Mouse (Mus musculus): Measurements from ENCODE around the gene Mtmr1. TPM values are rescaled to one million over a fixed set of nuclear protein-coding genes. Genes with fewer than 3 reads are reported as not detected.
"Not testable (repeated sequence)": the region's sequence is repeated elsewhere in the genome, so short reads cannot be mapped to it uniquely, and the experiment has no call there.

Mtmr1 gene
- 10 to 100 TPM; 22.7 to 25.3 TPM for total RNA-seq (2021)
- long read RNA-seq, experiment 1, full-length matches to known transcripts = 11 of 36 reads
- long read RNA-seq, experiment 1, partial matches to known transcripts = 6 of 36 reads
- long read RNA-seq, experiment 1, other reads (novel, unspliced or antisense) = 19 of 36 reads
- long read RNA-seq, experiment 2, full-length matches to known transcripts = 5 of 37 reads
- long read RNA-seq, experiment 2, partial matches to known transcripts = 2 of 37 reads
- long read RNA-seq, experiment 2, other reads (novel, unspliced or antisense) = 30 of 37 reads

DNA sequence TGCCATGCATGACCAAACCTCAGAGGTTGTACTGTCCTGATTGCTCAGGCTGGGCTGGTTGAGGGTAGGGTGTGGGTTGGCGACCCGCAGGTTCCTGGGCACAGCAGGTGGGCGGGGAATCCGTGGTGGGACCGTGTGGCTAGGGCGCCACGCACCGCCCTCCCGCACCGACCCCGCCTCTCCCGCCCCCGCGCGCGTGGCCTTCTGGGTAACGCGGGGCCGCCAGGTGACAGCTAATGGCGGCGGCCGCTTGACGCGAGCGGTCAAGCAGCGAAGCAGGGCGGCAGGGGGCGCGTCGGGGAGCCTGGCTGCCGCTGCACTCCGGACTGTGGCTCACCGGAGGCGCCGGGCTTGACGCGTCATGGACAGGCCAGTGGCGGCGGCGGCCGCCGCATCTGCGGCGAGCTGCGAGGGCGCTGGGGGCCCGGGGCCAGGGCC, at the start of gene Mtmr1:
Mtmr1 (plus strand) TSS at position 207 of the 438 bp plus-strand sequence.
- DNase-seq (ENCODE audit: low spot score in 2 of 2) = peak; percentile 50 to 77

DNA sequence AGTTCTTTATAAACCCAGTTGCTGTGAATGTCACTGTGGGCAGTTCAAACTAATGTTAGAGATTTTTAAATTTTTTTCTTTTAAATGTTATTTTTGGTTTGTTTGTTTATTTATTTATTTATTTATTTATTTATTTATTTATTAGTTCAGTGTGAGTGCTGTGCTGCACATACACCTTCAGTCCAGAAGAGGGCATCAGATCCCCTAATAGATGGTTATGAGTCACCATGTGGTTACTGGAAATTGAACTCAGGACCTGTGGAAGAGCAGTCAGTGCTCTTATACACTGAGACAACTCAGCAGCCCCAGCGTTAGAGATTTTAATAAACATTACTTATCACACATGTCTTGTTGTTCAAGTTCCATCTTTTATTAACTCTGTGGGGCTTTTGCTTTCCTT, 12.5 kb upstream of the Mtmr1 start:
- no peak for DNase-seq (ENCODE audit: low spot score in 2 of 2)

DNA sequence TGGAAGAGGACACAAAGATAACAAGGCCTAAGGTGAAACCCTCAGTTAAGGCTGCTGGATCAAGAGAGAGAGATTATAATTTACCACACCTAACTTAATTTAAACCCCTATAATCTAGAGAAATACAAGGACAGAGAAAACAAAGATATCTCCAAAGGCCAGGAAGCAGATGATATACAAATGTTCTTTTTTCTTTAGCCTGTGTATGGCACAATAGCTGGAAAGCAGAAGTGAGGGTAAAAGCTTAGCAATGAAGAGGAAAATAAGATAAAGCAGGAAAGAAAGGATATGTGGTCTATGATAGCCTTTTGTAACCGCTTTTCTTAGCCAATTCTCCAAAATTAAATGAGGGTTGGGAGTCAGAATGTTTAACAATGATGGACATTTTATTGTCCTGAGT, 9.2 kb upstream of the Mtmr1 start:
- DNase-seq (ENCODE audit: low spot score in 2 of 2) = no peak

DNA sequence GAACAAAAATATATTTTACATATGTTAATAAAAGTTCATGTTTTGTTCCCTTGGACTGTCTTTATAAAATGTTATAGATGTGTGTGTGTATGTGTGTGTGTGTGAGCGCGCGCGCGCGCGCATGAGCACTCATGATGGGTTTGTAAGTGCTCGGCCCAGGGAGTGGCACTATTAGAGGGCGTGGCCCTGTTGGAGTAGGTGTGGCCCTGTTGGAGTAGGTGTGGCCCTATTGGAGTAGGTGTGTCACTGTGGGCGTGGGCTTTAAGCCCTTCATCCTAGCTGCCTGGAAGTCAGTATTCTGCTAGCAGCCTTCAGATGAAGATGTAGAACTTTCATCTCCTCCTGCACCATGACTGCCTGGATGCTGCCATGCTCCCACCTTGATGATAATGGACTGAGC, 2.8 kb upstream of the Mtmr1 start:
- DNase-seq (ENCODE audit: low spot score in 2 of 2) = not testable (repeated sequence)

DNA sequence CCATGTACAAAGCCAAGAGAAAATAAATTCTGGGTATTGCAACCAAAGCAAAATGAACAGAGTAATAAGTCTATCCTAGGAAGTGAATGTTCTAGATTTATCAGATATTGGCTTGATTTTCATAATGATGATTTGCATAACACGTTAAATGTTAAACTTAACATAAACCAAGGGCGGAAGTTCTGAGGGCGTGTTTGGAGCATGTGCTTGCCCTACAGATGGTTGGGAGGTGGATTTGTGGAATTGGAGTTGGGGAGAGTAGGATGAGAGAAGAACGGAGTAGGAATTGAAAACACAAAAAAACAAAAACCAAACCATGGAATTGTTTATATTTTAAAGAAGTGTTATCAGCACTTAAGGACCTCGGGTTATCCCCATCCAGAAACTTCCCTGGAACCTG, 498 bp upstream of the Mtmr1 start:
- no peak for DNase-seq (ENCODE audit: low spot score in 2 of 2)

DNA sequence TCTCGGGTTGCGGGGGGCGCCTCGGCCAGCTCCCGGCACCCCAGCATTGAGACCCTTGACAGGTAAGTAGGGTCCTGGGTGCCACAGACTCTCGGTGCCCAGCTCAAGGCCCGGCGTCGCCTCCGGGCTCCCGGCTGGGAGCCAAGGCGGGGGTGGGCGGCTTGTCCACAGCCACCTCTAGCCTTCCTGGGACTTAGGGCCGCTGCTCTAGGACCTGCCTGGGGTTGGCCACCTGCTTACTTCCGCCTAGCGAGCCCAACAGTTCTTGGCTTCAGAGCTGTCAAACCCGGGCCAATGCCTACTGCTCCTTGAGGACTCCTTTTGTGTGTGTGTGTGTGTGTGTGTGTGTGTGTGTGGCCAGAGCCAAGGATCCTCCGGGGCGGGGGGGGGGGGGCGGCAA, 451 bp downstream of the Mtmr1 start:
- DNase-seq (ENCODE audit: low spot score in 2 of 2) = peak in 1 of 2 experiments; percentile 16

DNA sequence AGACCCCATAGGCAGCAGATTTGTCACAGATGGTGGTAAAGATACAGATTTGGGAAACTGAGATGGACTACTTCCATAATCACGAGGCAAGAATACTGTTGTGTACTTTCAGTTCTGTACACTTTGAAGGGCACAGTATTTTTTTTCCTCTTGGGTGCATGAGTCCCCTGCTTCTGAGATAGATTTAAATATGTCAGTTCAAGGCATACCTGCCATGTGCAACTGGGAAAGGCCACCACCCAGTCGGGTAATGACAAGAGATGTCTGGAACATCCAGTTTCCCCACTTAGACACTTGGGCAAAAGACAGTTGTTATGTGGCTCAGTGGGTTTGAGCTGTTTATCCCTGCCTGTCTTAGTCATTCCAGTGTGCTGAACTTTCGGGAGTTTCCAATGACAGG, 950 bp downstream of the Mtmr1 start:
- DNase-seq (ENCODE audit: low spot score in 2 of 2) = no peak

DNA sequence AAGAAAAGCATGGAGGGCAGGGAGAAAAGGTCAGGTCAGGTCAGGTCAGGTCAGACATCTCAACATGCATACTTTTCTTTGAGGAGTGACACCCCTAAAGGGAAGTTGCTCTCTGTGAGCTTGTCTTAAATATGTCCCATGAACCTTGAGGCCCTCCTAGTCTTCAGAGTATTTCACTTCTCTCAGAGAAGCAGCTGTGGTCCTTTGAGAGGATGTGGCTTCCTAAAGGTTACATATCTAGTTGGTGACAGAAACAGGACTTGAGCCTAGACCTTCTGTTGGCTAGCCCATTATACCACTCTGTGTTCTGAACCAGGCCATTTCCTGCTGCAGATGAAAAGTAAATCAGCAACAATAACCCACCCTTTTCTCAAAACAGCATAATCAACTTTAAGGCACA, 2.4 kb downstream of the Mtmr1 start:
- no peak for DNase-seq (ENCODE audit: low spot score in 2 of 2)

DNA sequence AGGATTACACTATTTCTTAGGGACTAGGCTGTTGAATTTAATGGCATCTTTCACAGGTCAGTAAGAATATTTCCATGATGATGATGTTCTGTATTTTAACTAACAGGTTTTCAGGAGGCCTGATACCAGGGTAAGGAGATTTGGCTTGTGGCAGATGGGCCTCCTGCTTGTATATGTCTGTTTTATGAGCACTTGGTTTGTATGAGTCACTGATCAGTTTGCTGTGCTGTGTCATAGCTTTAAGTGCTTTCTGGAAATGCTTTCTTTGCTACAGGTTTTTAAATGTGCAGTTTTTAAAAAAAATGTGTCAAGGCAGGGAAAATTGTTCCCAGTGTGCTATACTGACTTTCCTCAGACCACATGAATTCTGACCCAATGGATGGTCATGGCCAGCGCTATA, 12.2 kb downstream of the Mtmr1 start:
- DNase-seq (ENCODE audit: low spot score in 2 of 2) = no peak

DNA sequence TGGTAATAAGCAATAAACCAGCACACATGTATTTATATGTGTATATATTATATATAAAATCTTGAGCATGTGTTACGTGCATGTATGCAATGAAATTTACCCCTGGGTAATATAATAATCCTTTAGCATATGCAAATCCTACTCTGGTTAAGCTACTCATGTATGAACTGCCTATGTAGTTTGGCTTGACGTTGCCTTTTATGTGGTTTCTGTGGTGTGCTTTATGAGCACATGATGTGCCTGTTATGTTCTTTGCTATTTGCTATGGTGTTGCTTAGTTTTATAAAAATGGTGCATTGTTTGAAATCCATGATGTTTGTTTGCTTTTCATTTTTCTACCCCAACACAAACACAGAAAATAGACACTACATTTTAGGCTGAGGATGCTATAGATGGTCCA, 13.9 kb downstream of the Mtmr1 start:
- no peak for DNase-seq (ENCODE audit: low spot score in 2 of 2)

DNA sequence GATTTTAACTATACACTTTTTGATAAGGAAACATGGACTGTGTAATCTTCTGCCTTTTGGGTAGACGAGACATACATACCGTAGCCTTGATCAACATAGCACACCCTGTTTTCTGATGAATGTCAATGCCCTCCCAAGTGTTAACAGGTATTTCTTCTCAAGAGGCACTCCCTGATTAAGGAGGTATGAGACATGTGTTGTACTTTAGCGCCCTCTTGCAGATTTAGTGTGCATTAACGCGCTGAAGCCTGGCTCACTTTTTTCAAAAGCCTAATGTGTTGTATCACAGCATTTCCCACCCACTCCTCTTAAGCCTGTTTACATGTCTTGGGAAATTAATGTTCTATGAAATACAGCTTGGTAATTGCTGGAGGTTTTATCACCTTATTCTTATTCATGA, 17.0 kb downstream of the Mtmr1 start:
- no peak for DNase-seq (ENCODE audit: low spot score in 2 of 2)

DNA sequence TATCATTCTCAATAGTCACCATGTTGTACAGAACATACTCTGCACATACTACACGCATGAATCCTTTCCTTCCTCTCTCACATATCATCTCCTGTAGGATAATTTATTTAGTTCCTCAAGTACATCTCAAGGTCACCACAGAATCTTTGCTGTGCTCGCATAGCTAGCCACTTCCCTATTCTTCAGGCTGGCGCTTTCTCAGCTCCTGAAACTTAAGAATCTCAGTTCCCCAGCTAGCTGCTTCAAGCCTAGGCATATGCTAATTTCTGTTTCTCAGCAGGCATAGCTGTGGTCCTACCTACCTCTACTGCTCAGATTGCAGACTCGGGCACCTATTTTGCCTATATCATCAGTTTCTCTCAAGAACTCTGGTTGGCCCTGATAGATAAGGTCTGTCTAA, 31.8 kb downstream of the Mtmr1 start:
- DNase-seq (ENCODE audit: low spot score in 2 of 2) = no peak

DNA sequence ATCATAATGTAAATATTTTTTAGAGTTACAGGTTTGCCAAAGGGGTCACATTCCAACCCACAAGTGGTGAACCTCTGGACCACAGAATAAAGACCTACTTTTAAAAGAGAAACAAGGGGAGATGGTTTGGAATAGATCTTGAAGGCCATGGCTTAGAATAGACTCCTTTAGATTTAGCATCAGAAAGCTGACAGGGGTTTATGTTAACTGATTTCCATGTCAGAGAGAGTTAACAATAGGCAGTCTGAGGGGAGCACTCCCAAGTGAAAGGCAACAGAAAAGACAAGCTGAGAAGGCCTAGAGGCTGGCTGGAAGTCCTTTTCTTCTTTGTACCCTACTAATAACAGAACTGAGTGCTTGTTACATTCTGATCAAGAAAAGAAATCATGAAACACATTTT, 41.7 kb downstream of the Mtmr1 start:
- no peak for DNase-seq (ENCODE audit: low spot score in 2 of 2)

DNA sequence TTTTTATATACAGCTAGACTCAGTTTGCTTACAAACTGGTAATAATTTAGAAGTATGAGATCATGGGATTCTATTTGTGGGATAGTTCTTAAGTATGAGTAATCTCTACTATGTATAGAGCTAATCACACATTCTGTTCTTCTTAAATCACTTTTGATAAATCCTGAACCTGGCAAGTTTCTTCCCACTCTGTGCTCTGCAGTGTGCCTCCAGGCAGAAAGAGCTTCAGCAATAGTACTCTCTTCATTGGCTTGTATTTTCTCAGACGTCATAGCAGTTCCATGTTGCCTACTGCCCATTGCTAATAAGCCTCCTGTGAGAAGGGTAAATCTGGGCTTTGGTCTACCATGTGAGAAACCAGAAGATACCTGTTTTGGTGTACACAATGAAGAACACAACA, 43.8 kb downstream of the Mtmr1 start:
- DNase-seq (ENCODE audit: low spot score in 2 of 2) = no peak

DNA sequence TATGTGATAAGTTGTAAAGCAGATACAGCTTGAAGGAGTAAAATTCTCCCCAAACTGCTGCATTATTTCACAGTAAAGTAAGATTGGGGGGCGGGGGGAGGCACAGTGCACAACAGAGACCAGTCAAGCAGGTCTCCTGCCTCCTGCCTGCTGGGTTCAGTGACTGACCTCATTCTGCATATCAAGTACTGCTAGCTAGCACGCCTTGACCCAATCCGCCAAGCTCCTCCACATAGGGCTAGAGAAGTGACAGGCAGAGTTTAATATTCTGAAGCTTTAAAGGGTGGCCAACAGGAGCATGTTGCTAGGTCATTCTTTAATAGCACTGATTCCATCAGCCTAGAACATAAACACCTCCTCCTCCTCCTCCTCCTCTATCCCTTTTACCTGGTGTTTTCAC, 48.2 kb downstream of the Mtmr1 start:
- DNase-seq (ENCODE audit: low spot score in 2 of 2) = no peak

DNA sequence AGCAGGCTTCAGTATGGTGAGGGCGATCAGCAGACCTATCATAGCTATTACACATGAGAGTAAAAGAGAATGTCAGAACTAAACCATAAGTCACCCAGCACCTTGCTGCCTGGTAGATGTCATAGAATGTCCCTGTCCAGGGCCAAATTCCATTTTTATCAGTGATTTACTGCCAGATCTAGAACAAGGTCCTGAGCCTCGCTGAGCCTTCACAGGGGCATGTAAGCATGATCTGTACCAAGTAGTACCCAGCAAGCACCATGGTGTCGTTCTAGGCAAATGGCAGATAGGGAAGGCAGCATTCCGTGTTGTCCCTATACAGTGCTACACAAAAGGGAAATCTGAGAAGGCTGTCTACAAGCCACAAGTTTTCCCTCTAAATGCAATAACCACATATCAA, 49.1 kb downstream of the Mtmr1 start:
- DNase-seq (ENCODE audit: low spot score in 2 of 2) = no peak

DNA sequence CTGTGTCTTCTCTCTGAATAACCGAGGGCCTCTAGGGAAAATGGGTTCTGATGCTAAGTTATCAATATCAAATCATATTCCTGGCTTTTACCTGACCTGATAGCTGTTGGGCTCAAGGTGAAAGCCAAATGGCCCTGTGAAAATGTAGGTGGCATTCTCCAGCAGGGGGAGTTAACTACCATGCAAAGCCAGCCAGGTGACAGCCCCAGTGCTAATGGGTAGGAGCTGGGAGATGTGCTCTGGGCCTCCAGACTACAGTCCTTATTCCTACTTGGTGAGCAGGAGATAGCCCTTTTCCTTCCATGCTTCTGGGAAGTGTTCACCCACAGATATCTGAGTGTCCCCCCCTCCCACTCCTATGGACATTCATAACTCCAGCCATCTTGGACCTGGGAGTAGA, 60.3 kb downstream of the Mtmr1 start:
- no peak for DNase-seq (ENCODE audit: low spot score in 2 of 2)

DNA sequence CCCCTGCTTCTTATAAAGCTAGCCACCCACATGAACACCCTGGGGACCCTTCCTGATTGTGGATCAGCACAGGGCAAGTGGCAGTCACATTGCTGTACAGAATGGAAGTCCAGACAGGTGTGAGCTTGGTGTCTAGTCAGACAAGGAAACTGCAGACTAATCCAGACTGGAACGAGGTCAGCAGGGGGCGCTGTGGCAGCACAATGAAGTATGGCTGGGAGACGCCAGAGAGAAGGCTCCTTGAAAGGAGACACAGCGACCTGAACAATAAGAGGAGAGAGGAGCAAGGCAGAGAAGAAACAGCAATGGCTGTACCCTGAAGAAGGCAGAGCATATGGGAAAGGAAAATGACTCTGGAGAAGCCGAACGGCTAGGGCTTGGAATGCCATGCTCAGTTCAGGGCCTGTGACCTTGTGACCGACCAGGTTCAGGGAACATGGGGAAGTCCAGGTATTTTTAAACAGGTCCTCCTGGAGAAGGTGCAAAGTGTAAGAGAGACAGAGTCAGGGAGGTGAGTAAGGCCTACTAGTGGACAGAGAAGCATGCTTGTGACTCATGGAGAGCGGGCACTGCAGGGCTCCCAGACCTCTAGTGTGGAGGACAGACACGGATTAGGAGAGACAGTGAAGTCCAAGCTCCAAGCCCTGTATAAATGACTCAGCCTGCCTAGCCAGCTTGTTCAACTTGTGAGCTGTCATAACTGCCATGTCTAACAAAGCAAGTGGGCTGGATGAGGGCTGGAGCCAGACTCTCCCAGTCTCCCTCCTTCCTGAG, 61.4 kb downstream of the Mtmr1 start:
- peak; percentile 52 to 78 for DNase-seq (ENCODE audit: low spot score in 2 of 2)

DNA sequence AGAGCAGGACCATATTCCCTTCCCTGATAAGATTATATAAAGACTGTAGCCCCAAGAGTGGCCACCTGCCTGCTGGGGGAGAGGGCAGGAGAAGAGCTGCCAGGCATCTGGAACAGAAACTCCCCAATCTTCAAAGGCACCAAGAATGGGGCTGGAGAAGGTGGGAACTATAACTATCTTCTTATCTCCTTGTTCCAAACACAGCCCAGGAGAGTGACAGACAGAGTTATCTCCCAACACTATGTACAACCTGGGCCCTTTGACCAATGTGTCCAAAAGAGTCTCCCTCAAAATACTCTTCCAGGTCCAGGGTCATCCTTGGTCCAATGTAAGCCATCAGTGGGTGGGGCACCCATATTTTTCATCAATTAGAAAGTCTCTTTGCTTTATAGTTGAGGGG, 62.9 kb downstream of the Mtmr1 start:
- DNase-seq (ENCODE audit: low spot score in 2 of 2) = no peak

DNA sequence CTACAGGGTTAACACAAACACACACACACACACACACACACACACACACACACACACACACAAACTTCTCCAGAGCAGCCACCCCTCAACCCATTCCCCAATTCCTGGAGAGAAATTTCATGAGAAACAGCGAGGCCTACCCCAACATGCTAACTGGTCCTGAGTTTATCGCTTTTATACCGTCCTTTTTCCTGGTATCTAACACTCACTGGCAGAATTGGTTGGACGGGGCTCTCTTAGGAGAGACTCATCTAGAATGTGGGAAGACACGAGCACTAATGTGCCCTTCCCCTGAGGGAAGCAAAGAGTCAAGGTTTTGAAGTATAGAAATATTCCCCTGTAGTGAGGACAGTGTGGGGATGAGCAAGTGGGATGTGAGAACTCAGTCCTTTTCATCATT, 66.3 kb downstream of the Mtmr1 start:
- DNase-seq (ENCODE audit: low spot score in 2 of 2) = no peak

DNA sequence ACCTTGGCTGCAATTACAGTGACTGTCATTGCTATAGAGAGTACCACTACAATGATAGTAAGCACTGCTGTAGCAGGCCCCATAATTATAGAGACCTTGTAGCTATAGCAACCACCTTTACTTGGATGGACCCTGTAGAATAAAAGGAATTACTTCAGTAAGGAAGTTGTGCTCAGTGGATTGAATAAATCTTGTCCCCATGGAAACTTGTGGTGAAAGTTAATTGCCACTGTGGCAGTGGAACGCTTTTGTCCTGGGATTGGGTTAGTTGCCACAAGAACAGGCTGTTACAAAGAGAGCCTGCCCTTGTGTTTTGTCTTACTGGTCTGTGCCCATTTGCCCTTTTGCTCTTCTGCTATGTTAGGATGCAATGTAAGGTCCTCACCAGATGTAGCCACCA, 69.9 kb downstream of the Mtmr1 start:
- DNase-seq (ENCODE audit: low spot score in 2 of 2) = no peak

DNA sequence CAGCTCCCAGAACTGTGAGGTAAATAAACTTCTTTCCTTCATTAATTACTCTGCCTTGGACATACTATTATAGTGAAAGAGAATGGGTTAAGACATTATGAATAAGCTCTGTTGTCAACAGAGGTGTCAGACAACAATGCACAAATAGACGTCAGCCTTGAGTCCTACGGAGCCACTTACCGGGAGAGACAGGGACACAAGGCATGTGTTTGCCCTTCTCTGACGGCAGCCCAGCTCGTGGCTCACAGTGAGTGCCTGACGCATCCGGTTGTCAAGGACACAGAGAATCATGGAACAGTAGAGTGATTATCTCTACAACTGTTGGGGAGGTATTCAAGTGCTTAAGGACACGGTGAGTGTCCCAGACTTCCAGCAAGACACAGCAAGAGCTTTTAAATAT, 70.3 kb downstream of the Mtmr1 start:
- no peak for DNase-seq (ENCODE audit: low spot score in 2 of 2)

DNA sequence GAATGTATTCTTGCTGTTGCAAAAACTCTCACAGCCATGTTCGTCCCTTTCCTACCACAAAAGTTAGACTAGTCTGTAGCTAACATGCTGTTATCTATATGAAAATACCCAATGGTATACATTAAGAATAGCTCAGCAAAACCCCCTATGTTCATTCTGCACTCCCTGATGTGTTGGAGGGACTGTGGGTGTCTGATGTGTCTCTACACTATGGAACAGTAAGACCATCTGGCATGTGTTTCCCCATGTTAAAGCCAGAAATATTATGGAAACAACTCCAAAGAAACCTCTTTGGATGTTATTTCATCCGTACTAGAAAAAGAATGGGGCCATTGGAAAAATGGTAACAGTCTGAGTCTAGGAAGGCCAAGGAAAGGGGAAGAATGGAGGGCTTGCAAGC, 71.0 kb downstream of the Mtmr1 start:
- no peak for DNase-seq (ENCODE audit: low spot score in 2 of 2)

Data from gastrocnemius, postnatal 4 days (tissue).